Mouse (Mus musculus): ENCODE results near the gene Bcat2. TPM values are rescaled to one million over a fixed set of nuclear protein-coding genes. Genes with fewer than 3 reads are reported as not detected.
A peak's percentile ranks its signal among the peaks of the same experiment; 100 is the strongest.

Bcat2 gene
- total RNA-seq, 2 experiments from 2014 or later = 23.0 to 23.6 TPM

- intact Hi-C loops (cut with DNase I) = no loop called here
- no peak for DNase-seq (ENCODE audit: low spot score in 2 of 2)
Measured at GRCm38 (mm10) chr7:45544525-45544924, 25.4 kb upstream of the Bcat2 start.

GRCm38 (mm10) chr7:45549641-45550436, 20.1 kb upstream of the Bcat2 start:
- intact Hi-C loops (cut with DNase I) = no loop called here
- no peak for DNase-seq (ENCODE audit: low spot score in 2 of 2)

- DNase-seq (ENCODE audit: low spot score in 2 of 2) = no peak
- intact Hi-C loops (cut with DNase I) = no loop called here
Measured at GRCm38 (mm10) chr7:45550821-45551511, 19.0 kb upstream of the Bcat2 start.

GRCm38 (mm10) chr7:45551512-45551883, 18.5 kb upstream of the Bcat2 start:
- intact Hi-C loops (cut with DNase I) = no loop called here

GRCm38 (mm10) chr7:45553519-45553918, 16.4 kb upstream of the Bcat2 start:
- intact Hi-C loops (cut with DNase I) = no loop called here
- DNase-seq (ENCODE audit: low spot score in 2 of 2) = no peak

More at GRCm38 (mm10) chr7:45551512-45551883, 18.5 kb upstream of the Bcat2 start:
- DNase-seq (ENCODE audit: low spot score in 2 of 2) = no peak

- intact Hi-C loops (cut with DNase I) = no loop called here
- no peak for DNase-seq (ENCODE audit: low spot score in 2 of 2)
Measured at GRCm38 (mm10) chr7:45553990-45554389, 16.0 kb upstream of the Bcat2 start.

- intact Hi-C loops (cut with DNase I) = no loop called here
- DNase-seq (ENCODE audit: low spot score in 2 of 2) = no peak
Measured at GRCm38 (mm10) chr7:45554744-45555143, 15.2 kb upstream of the Bcat2 start, which contains the start of gene Hsd17b14. TSS of gene Hsd17b14 (plus strand) at chr7:45554893.

- intact Hi-C loops (cut with DNase I) = no loop called here
- DNase-seq (ENCODE audit: low spot score in 2 of 2) = peak; percentile 66 to 75
Measured at GRCm38 (mm10) chr7:45555787-45556186, 14.2 kb upstream of the Bcat2 start.

GRCm38 (mm10) chr7:45558907-45559306, 11.0 kb upstream of the Bcat2 start:
- intact Hi-C loops (cut with DNase I) = no loop called here
- DNase-seq (ENCODE audit: low spot score in 2 of 2) = no peak

- no peak for DNase-seq (ENCODE audit: low spot score in 2 of 2)
- intact Hi-C loops (cut with DNase I) = loop anchor here (2.0 to 5.0 kb wide), 3 partner anchors 33 to 108 kb away; no protein-coding TSS in a partner anchor
Measured at GRCm38 (mm10) chr7:45560241-45560640, 9.7 kb upstream of the Bcat2 start.

- peak; percentile 78 to 84 for DNase-seq (ENCODE audit: low spot score in 2 of 2)
Measured at GRCm38 (mm10) chr7:45560843-45561623, 8.9 kb upstream of the Bcat2 start.

GRCm38 (mm10) chr7:45561624-45562520, 8.1 kb upstream of the Bcat2 start:
- no peak for DNase-seq (ENCODE audit: low spot score in 2 of 2)
- intact Hi-C loops (cut with DNase I) = loop anchor here (2.0 to 5.0 kb wide), 3 partner anchors 31 to 110 kb away; no protein-coding TSS in a partner anchor

More at GRCm38 (mm10) chr7:45560843-45561623, 8.9 kb upstream of the Bcat2 start:
- intact Hi-C loops (cut with DNase I) = loop anchor here (2.0 to 5.0 kb wide), 3 partner anchors 32 to 109 kb away; no protein-coding TSS in a partner anchor

- no peak for DNase-seq (ENCODE audit: low spot score in 2 of 2)
- intact Hi-C loops (cut with DNase I) = loop anchor here (5.0 kb wide), 1 partner anchor 113 kb away; no protein-coding TSS in a partner anchor
Measured at GRCm38 (mm10) chr7:45564811-45565210, 5.1 kb upstream of the Bcat2 start.

GRCm38 (mm10) chr7:45565446-45565845, 4.5 kb upstream of the Bcat2 start:
- intact Hi-C loops (cut with DNase I) = no loop called here
- no peak for DNase-seq (ENCODE audit: low spot score in 2 of 2)

- intact Hi-C loops (cut with DNase I) = no loop called here
Measured at GRCm38 (mm10) chr7:45567112-45567779, 2.7 kb upstream of the Bcat2 start.

GRCm38 (mm10) chr7:45567780-45568516, 2.0 kb upstream of the Bcat2 start:
- peak; percentile 86 to 92 for DNase-seq (ENCODE audit: low spot score in 2 of 2)
- intact Hi-C loops (cut with DNase I) = no loop called here

More at GRCm38 (mm10) chr7:45567112-45567779, 2.7 kb upstream of the Bcat2 start:
- DNase-seq (ENCODE audit: low spot score in 2 of 2) = no peak

GRCm38 (mm10) chr7:45568601-45569473, 1.1 kb upstream of the Bcat2 start:
- intact Hi-C loops (cut with DNase I) = no loop called here

More at GRCm38 (mm10) chr7:45568601-45569473, 1.1 kb upstream of the Bcat2 start:
- no peak for DNase-seq (ENCODE audit: low spot score in 2 of 2)

Measured in left cerebral cortex, postnatal 25 days (tissue).